Mouse (Mus musculus): ENCODE results near the gene Frmd5.

Frmd5 gene

GRCm38 (mm10) chr2:121683606-121684005, 123.3 kb downstream of the Frmd5 start:
- no peak for DNase-seq (ENCODE audit: low spot score in 2 of 2)

- DNase-seq (ENCODE audit: low spot score in 2 of 2), result no peak
Measured at GRCm38 (mm10) chr2:121682361-121682760, 124.5 kb downstream of the Frmd5 start.

- no peak for DNase-seq (ENCODE audit: low spot score in 2 of 2)
Measured at GRCm38 (mm10) chr2:121679711-121680110, 127.2 kb downstream of the Frmd5 start.

- DNase-seq (ENCODE audit: low spot score in 2 of 2), result no peak
Measured at GRCm38 (mm10) chr2:121677649-121677986, 129.3 kb downstream of the Frmd5 start.

- DNase-seq (ENCODE audit: low spot score in 2 of 2), result no peak
Measured at GRCm38 (mm10) chr2:121676951-121677648, 129.8 kb downstream of the Frmd5 start.

GRCm38 (mm10) chr2:121675895-121676294, 131.0 kb downstream of the Frmd5 start:
- DNase-seq (ENCODE audit: low spot score in 2 of 2), result no peak

- no peak for DNase-seq (ENCODE audit: low spot score in 2 of 2)
Measured at GRCm38 (mm10) chr2:121675136-121675535, 131.8 kb downstream of the Frmd5 start.

GRCm38 (mm10) chr2:121674211-121674610, 132.7 kb downstream of the Frmd5 start:
- no peak for DNase-seq (ENCODE audit: low spot score in 2 of 2)

GRCm38 (mm10) chr2:121669846-121670245, 137.0 kb downstream of the Frmd5 start:
- no peak for DNase-seq (ENCODE audit: low spot score in 2 of 2)

- no peak for DNase-seq (ENCODE audit: low spot score in 2 of 2)
Measured at GRCm38 (mm10) chr2:121668256-121668655, 138.6 kb downstream of the Frmd5 start.

GRCm38 (mm10) chr2:121661160-121661502, 145.8 kb downstream of the Frmd5 start:
- no peak for DNase-seq (ENCODE audit: low spot score in 2 of 2)

GRCm38 (mm10) chr2:121660461-121661159, 146.3 kb downstream of the Frmd5 start:
- DNase-seq (ENCODE audit: low spot score in 2 of 2), result no peak

- DNase-seq (ENCODE audit: low spot score in 2 of 2), result no peak
Measured at GRCm38 (mm10) chr2:121659350-121659749, 147.5 kb downstream of the Frmd5 start.

- no peak for DNase-seq (ENCODE audit: low spot score in 2 of 2)
Measured at GRCm38 (mm10) chr2:121658123-121658767, 148.6 kb downstream of the Frmd5 start.

GRCm38 (mm10) chr2:121655966-121656365, 150.9 kb downstream of the Frmd5 start:
- no peak for DNase-seq (ENCODE audit: low spot score in 2 of 2)

- no peak for DNase-seq (ENCODE audit: low spot score in 2 of 2)
Measured at GRCm38 (mm10) chr2:121655106-121655505, 151.8 kb downstream of the Frmd5 start.

- no peak for DNase-seq (ENCODE audit: low spot score in 2 of 2)
Measured at GRCm38 (mm10) chr2:121646528-121646927, 160.4 kb downstream of the Frmd5 start.

GRCm38 (mm10) chr2:121642934-121643333, 164.0 kb downstream of the Frmd5 start:
- DNase-seq (ENCODE audit: low spot score in 2 of 2), result no peak

- no peak for DNase-seq (ENCODE audit: low spot score in 2 of 2)
Measured at GRCm38 (mm10) chr2:121632091-121632490, 174.8 kb downstream of the Frmd5 start.

GRCm38 (mm10) chr2:121630286-121630685, 176.6 kb downstream of the Frmd5 start:
- no peak for DNase-seq (ENCODE audit: low spot score in 2 of 2)

- no peak for DNase-seq (ENCODE audit: low spot score in 2 of 2)
Measured at GRCm38 (mm10) chr2:121628290-121628689, 178.6 kb downstream of the Frmd5 start.

GRCm38 (mm10) chr2:121625901-121626300, 181.0 kb downstream of the Frmd5 start:
- DNase-seq (ENCODE audit: low spot score in 2 of 2), result no peak

Measured in frontal cortex, postnatal 25 days (tissue).